Mouse (Mus musculus): Measurements from ENCODE around the gene Icam1.

DNA sequence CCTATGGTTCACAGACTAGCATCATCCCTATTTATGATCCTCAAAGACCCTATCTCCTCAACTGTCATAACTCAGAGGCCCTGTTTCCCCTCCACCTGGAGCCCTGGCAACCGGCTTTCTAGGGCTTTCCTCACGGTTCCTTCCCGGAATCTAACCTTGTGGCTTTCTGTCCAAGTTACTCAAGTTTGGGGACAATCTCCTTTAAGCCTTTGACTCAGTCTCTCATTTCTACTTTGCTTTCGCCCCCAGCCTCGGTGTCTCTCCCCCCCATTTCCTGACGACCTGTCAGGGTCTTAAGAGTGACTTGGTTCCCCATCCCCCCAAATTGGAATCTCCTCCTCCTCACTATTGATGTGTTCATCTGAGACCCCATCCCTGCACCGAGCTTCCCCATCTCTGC, 16.7 kb downstream of the Icam1 start:
- TF ChIP-seq PAX5 (IDR thresholded peaks at IDR 0.05; ENCODE audit: low read length) (no peak), POLR2A (IDR thresholded peaks at IDR 0.05; ENCODE audit: low read depth, low read length) (no peak), CTCF (conservative IDR thresholded peaks at IDR 0.05 in 1 of 2, IDR thresholded peaks at IDR 0.05 in 1 of 2; ENCODE audit: low read depth in 2 of 2, low read length in 2 of 2) (no peak), EP300 (IDR thresholded peaks at IDR 0.05; ENCODE audit: low read length) (no peak)

All from CH12.LX (cell line).